Comparison of ENCODE assay signal across 8 mouse cellular contexts in the genomic region with DNA sequence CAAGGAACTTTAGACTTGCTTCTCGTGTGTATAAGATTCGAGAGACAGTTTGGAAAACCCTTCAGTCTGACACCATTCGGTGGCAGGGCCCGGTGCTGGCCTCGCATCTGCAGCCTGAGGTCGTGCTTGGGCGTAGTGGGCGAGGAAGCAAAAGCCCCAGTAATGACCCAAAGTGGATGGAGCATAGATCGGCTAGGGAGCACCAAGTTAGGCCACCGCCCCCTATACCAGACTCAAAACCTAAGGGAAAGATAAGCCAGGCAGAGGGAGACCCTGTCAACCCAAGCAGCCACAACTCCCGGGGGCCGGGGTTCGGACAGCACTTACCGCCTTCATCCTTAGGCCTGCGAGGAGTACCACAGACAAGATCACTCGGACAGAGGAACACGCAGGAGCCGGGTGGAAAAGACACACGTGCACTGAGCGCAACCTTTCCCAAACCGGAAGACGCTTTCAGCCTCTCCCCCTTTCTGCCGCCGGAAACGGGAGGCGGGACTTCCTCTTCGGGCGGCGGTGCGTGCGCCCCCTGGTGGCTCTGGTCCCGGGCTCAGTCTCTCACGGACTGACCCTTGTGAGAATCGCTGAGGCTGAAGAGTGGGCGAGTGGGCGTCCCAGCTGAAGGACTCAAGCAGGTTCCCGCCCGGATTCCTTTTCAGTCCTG. TPM values are rescaled to one million over a fixed set of nuclear protein-coding genes. Genes with fewer than 3 reads are reported as not detected.
DNase-seq lines count a peak whose midpoint lies in the region; ATAC-seq and TF ChIP-seq lines count a peak whose summit lies in the region.

A gene (minus strand): TSS at position 472 of the 661 bp plus-strand sequence.

- under 1% methylated on average over 35 of the region's 38 CpGs for whole genome bisulfite sequencing in forebrain, embryonic 16.5 days
- 1% methylated on average over 38 of the region's 38 CpGs for WGBS in lung, embryonic 15.5 days

- no peaks in the 10 kb centered on the region for H3K27me3 ChIP-seq in G1E (ENCODE audit: insufficient read depth, low read length)
- H3K27me3 ChIP-seq in forebrain, embryonic 16.5 days (replicated peaks; ENCODE audit: control insufficient read depth, insufficient read depth, low read length): no peaks in the 10 kb centered on the region
- no peaks in the 10 kb centered on the region for H3K27me3 ChIP-seq in lung, embryonic 15.5 days

- H3K9ac ChIP-seq in forebrain, embryonic 16.5 days (replicated peaks; ENCODE audit: low read depth, low read length): peak within 1 kb of the TSS; percentile 79
- H3K9ac ChIP-seq in lung, embryonic 15.5 days: peak within 1 kb of the TSS; percentile 59

- peaks cover 42% of the 10 kb centered on the region for H3K4me1 ChIP-seq in G1E (ENCODE audit: insufficient read depth, low read depth, low read length)
- peaks cover 15% of the 10 kb centered on the region for H3K4me1 ChIP-seq in forebrain, embryonic 16.5 days (replicated peaks; ENCODE audit: control insufficient read depth, insufficient read depth, low read length)
- H3K4me1 ChIP-seq in lung, embryonic 15.5 days: peaks cover 9% of the 10 kb centered on the region

- peaks cover 36% of the 10 kb centered on the region for H3K36me3 ChIP-seq in G1E (replicated peaks)
- peaks cover 14% of the 10 kb centered on the region for H3K36me3 ChIP-seq in forebrain, embryonic 16.5 days (ENCODE audit: control insufficient read depth, insufficient read depth)
- H3K36me3 ChIP-seq in lung, embryonic 15.5 days: peaks cover 15% of the 10 kb centered on the region

- no peaks in the 10 kb centered on the region for H3K9me3 ChIP-seq in G1E (replicated peaks)
- no peaks in the 10 kb centered on the region for H3K9me3 ChIP-seq in forebrain, embryonic 16.5 days (ENCODE audit: control insufficient read depth, low read length)
- H3K9me3 ChIP-seq in lung, embryonic 15.5 days: no peaks in the 10 kb centered on the region

- H3K27ac ChIP-seq in forebrain, embryonic 16.5 days (ENCODE audit: low read length): peak within 1 kb of the TSS; percentile 31; the same call in 1 of the 2 replicates
- H3K27ac ChIP-seq in lung, embryonic 15.5 days: no peak within 1 kb of the TSS

- peak; percentile 68 for ATAC-seq in G1E (ENCODE audit: extremely low read depth, insufficient number of reproducible peaks, low FRiP score, poor library complexity, severe bottlenecking)
- peak; percentile 99 for ATAC-seq in forebrain, embryonic 16.5 days
- peak; percentile 95 for ATAC-seq in lung, embryonic 15.5 days (ENCODE audit: borderline replicate concordance, extremely low read depth, low FRiP score, low TSS enrichment)

- H3K4me3 ChIP-seq in G1E (ENCODE audit: low read depth, low read length): peak within 1 kb of the TSS; percentile 88
- peak within 1 kb of the TSS; percentile 66 for H3K4me3 ChIP-seq in forebrain, embryonic 16.5 days (replicated peaks; ENCODE audit: low read length)
- H3K4me3 ChIP-seq in lung, embryonic 15.5 days: peak within 1 kb of the TSS; percentile 85

- TF ChIP-seq CTCF in G1E (IDR thresholded peaks at IDR 0.05; ENCODE audit: low read depth, low read length): peak; percentile 77

- H3K4me2 ChIP-seq in forebrain, embryonic 16.5 days (ENCODE audit: low read length): peak within 1 kb of the TSS; percentile 82
- H3K4me2 ChIP-seq in lung, embryonic 15.5 days: peak within 1 kb of the TSS; percentile 68

- peak; percentile 67 for DNase-seq in G1E (ENCODE audit: low spot score)
- DNase-seq in cerebellum, adult 18-20 months: peak; percentile 91 to 97
- DNase-seq in heart, postnatal 4 days: peak; percentile 97
- DNase-seq in layer of hippocampus, adult 8-10 months (ENCODE audit: low spot score in 2 of 2): peak; percentile 82 to 91
- DNase-seq in ovary, adult 18-20 months (ENCODE audit: low spot score): peak; percentile 81
- DNase-seq in thymus, postnatal 0 days (ENCODE audit: low spot score): peak; percentile 91

RNA-seq across cellular contexts. Expression of the gene that starts here (rescaled TPM):
- total RNA-seq in G1E (2014; fragmentation: Nextera tagmentation): 13.7 and 19.9 TPM in 2 replicates
- 34.6 and 41.9 TPM in 2 replicates for total RNA-seq in G1E (2017)
- 1.3 and 2.4 TPM in 2 replicates for polyA plus RNA-seq in G1E (2012)
- polyA plus RNA-seq in forebrain, embryonic 16.5 days (2015; fragmentation: Nextera tagmentation; extraction: Ambion mirVana): 6.6 and 6.8 TPM in 2 replicates
- 1 to 10 TPM; 6.6 to 6.9 TPM for total RNA-seq in heart, postnatal 4 days (2021)
- 10 to 100 TPM; 12.7 to 16.1 (median 14.5) TPM for total RNA-seq in layer of hippocampus, adult 8-10 months (2022)
- polyA plus RNA-seq in lung, embryonic 15.5 days (2015; fragmentation: Nextera tagmentation; extraction: Ambion mirVana): 6.9 and 7.7 TPM in 2 replicates
- polyA plus RNA-seq in thymus, postnatal 0 days (2015; fragmentation: Nextera tagmentation; extraction: Ambion mirVana): 5.6 and 6.5 TPM in 2 replicates
